Mouse (Mus musculus): ENCODE data around the gene Map6. TPM values are rescaled to one million over a fixed set of nuclear protein-coding genes. Genes with fewer than 3 reads are reported as not detected.

The Map6 gene
- polyA plus RNA-seq, 1 experiment, result 5.1 TPM

- TF ChIP-seq POLR2A (IDR thresholded peaks at IDR 0.05; ENCODE audit: control insufficient read depth, low read depth, low read length) (no peak), CTCF (IDR thresholded peaks at IDR 0.05; ENCODE audit: control insufficient read depth, insufficient read depth, insufficient replicate concordance, low read depth, low read length) (no peak)
- Histone ChIP-seq H3K27ac (ENCODE audit: control insufficient read depth, insufficient read depth, low read depth, low read length) (peak overlapping the region; percentile 34), H3K36me3 (ENCODE audit: control insufficient read depth, insufficient read depth, low read length) (no peaks in the 10 kb centered on the region), H3K4me1 (ENCODE audit: control insufficient read depth, insufficient read depth, low read length) (peaks cover 16% of the 10 kb centered on the region), H3K4me3 (ENCODE audit: control insufficient read depth, low read depth, low read length) (peak overlapping the region; percentile 73), H3K27me3 (ENCODE audit: control insufficient read depth, insufficient read depth, low read length) (no peaks in the 10 kb centered on the region)
Observed at GRCm38 (mm10) chr7:99380491-99381213, 113.4 kb downstream of the Map6 start.

- peak within 1 kb of the TSS; percentile 73 for H3K4me3 ChIP-seq (ENCODE audit: control insufficient read depth, low read depth, low read length)
- no peaks in the 10 kb centered on the region for H3K36me3 ChIP-seq (ENCODE audit: control insufficient read depth, insufficient read depth, low read length)
- H3K4me1 ChIP-seq (ENCODE audit: control insufficient read depth, insufficient read depth, low read length), result peaks cover 16% of the 10 kb centered on the region
- peak within 1 kb of the TSS; percentile 73 for H3K27ac ChIP-seq (ENCODE audit: control insufficient read depth, insufficient read depth, low read depth, low read length)
- TF ChIP-seq CTCF (IDR thresholded peaks at IDR 0.05; ENCODE audit: control insufficient read depth, insufficient read depth, insufficient replicate concordance, low read depth, low read length) (no peak), POLR2A (IDR thresholded peaks at IDR 0.05; ENCODE audit: control insufficient read depth, low read depth, low read length) (peak; percentile 38)
- no peaks in the 10 kb centered on the region for H3K27me3 ChIP-seq (ENCODE audit: control insufficient read depth, insufficient read depth, low read length)
Observed at GRCm38 (mm10) chr7:99381214-99382087, 114.2 kb downstream of the Map6 start, which contains the start of gene Gdpd5. Gdpd5 (plus strand) TSS chr7:99381414.

- TF ChIP-seq CTCF (IDR thresholded peaks at IDR 0.05; ENCODE audit: control insufficient read depth, insufficient read depth, insufficient replicate concordance, low read depth, low read length) (no peak), POLR2A (IDR thresholded peaks at IDR 0.05; ENCODE audit: control insufficient read depth, low read depth, low read length) (no peak)
- Histone ChIP-seq H3K27me3 (ENCODE audit: control insufficient read depth, insufficient read depth, low read length) (no peaks in the 10 kb centered on the region), H3K36me3 (ENCODE audit: control insufficient read depth, insufficient read depth, low read length) (no peaks in the 10 kb centered on the region), H3K4me3 (ENCODE audit: control insufficient read depth, low read depth, low read length) (peak overlapping the region; percentile 73), H3K4me1 (ENCODE audit: control insufficient read depth, insufficient read depth, low read length) (peaks cover 16% of the 10 kb centered on the region), H3K27ac (ENCODE audit: control insufficient read depth, insufficient read depth, low read depth, low read length) (no peak overlapping the region)
Observed at GRCm38 (mm10) chr7:99382088-99383000, 115.1 kb downstream of the Map6 start.

- Histone ChIP-seq H3K27ac (ENCODE audit: control insufficient read depth, insufficient read depth, low read depth, low read length) (no peak overlapping the region), H3K4me1 (ENCODE audit: control insufficient read depth, insufficient read depth, low read length) (peaks cover 16% of the 10 kb centered on the region), H3K27me3 (ENCODE audit: control insufficient read depth, insufficient read depth, low read length) (no peaks in the 10 kb centered on the region), H3K36me3 (ENCODE audit: control insufficient read depth, insufficient read depth, low read length) (no peaks in the 10 kb centered on the region), H3K4me3 (ENCODE audit: control insufficient read depth, low read depth, low read length) (no peak overlapping the region)
- TF ChIP-seq CTCF (IDR thresholded peaks at IDR 0.05; ENCODE audit: control insufficient read depth, insufficient read depth, insufficient replicate concordance, low read depth, low read length) (no peak), POLR2A (IDR thresholded peaks at IDR 0.05; ENCODE audit: control insufficient read depth, low read depth, low read length) (no peak)
Observed at GRCm38 (mm10) chr7:99383246-99383645, 116.0 kb downstream of the Map6 start.

GRCm38 (mm10) chr7:99384101-99384611 is 116.9 kb downstream of the Map6 start:
- H3K4me1 ChIP-seq (ENCODE audit: control insufficient read depth, insufficient read depth, low read length), result peaks cover 16% of the 10 kb centered on the region
- no peak overlapping the region for H3K4me3 ChIP-seq (ENCODE audit: control insufficient read depth, low read depth, low read length)
- TF ChIP-seq CTCF (IDR thresholded peaks at IDR 0.05; ENCODE audit: control insufficient read depth, insufficient read depth, insufficient replicate concordance, low read depth, low read length) (no peak), POLR2A (IDR thresholded peaks at IDR 0.05; ENCODE audit: control insufficient read depth, low read depth, low read length) (no peak)
- H3K27ac ChIP-seq (ENCODE audit: control insufficient read depth, insufficient read depth, low read depth, low read length), result no peak overlapping the region
- no peaks in the 10 kb centered on the region for H3K36me3 ChIP-seq (ENCODE audit: control insufficient read depth, insufficient read depth, low read length)
- H3K27me3 ChIP-seq (ENCODE audit: control insufficient read depth, insufficient read depth, low read length), result no peaks in the 10 kb centered on the region

- Histone ChIP-seq H3K4me3 (ENCODE audit: control insufficient read depth, low read depth, low read length) (no peak overlapping the region), H3K27me3 (ENCODE audit: control insufficient read depth, insufficient read depth, low read length) (no peaks in the 10 kb centered on the region), H3K4me1 (ENCODE audit: control insufficient read depth, insufficient read depth, low read length) (peaks cover 12% of the 10 kb centered on the region), H3K27ac (ENCODE audit: control insufficient read depth, insufficient read depth, low read depth, low read length) (no peak overlapping the region), H3K36me3 (ENCODE audit: control insufficient read depth, insufficient read depth, low read length) (no peaks in the 10 kb centered on the region)
- TF ChIP-seq CTCF (IDR thresholded peaks at IDR 0.05; ENCODE audit: control insufficient read depth, insufficient read depth, insufficient replicate concordance, low read depth, low read length) (no peak), POLR2A (IDR thresholded peaks at IDR 0.05; ENCODE audit: control insufficient read depth, low read depth, low read length) (no peak)
Observed at GRCm38 (mm10) chr7:99386030-99386429, 118.8 kb downstream of the Map6 start.

Other genes with a start within 250 kb of the Map6 start
- 2.6 and 3.3 TPM in 2 replicates for gene Uvrag, start 126.3 kb upstream of the Map6 start, polyA plus RNA-seq (2012; rRNA removed)
- gene Dgat2, start 84.7 kb upstream of the Map6 start, polyA plus RNA-seq (2012; rRNA removed), result 315 and 324 TPM in 2 replicates
- gene Mogat2, start 28.8 kb upstream of the Map6 start, polyA plus RNA-seq (2012; rRNA removed), result 0.11 TPM in 1 of 2 replicates, not detected in the other
- gene Serpinh1, start 85.8 kb downstream of the Map6 start, polyA plus RNA-seq (2012; rRNA removed), result 17.8 and 18.8 TPM in 2 replicates
- 9.9 and 11.1 TPM in 2 replicates for gene Gdpd5, start 114.0 kb downstream of the Map6 start, polyA plus RNA-seq (2012; rRNA removed)
- gene Klhl35, start 198.6 kb downstream of the Map6 start, polyA plus RNA-seq (2012; rRNA removed), result 11.7 and 13.7 TPM in 2 replicates
- gene Rps3, start 216.3 kb downstream of the Map6 start, polyA plus RNA-seq (2012; rRNA removed), result 70.0 and 73.9 TPM in 2 replicates

Data from testis, adult 2 months (tissue).